Mouse (Mus musculus): ENCODE measurements at regions not wholly inside any gene's neighbourhood (a gene's known extent, or its start where the extent isn't known, plus 50 kb on each side); places are given as distances from the start of the nearest gene placed in this dataset.
A peak's percentile ranks its signal among the peaks of the same experiment; 100 is the strongest.
"Not testable (repeated sequence)": the region's sequence is repeated elsewhere in the genome, so short reads cannot be mapped to it uniquely, and the experiment has no call there.

GRCm38 (mm10) chr8:126772194-126772593 is 173.4 kb downstream of the Tomm20 start:
- no peak overlapping the region for H3K4me3 ChIP-seq
- no peaks in the 10 kb centered on the region for H3K9me3 ChIP-seq
- no peaks in the 10 kb centered on the region for H3K4me1 ChIP-seq
- H3K36me3 ChIP-seq (replicated peaks) = no peaks in the 10 kb centered on the region
- H3K4me2 ChIP-seq = no peak overlapping the region
- no peak overlapping the region for H3K27ac ChIP-seq
- WGBS = 84% methylated on average over 7 of the region's 7 CpGs
- no peaks in the 10 kb centered on the region for H3K27me3 ChIP-seq (replicated peaks)
- ATAC-seq (replicated peaks) = no peak
- no peak overlapping the region for H3K9ac ChIP-seq

GRCm38 (mm10) chr8:126770374-126770773 is 175.3 kb downstream of the Tomm20 start:
- WGBS = 72% methylated on average over 2 of the region's 2 CpGs
- not testable (repeated sequence) for H3K36me3 ChIP-seq (replicated peaks); H3K4me3 ChIP-seq; H3K9ac ChIP-seq; H3K4me2 ChIP-seq; ATAC-seq (replicated peaks); H3K27me3 ChIP-seq (replicated peaks); H3K4me1 ChIP-seq; H3K27ac ChIP-seq; H3K9me3 ChIP-seq

- 90% methylated on average over 5 of the region's 5 CpGs for WGBS
- Histone ChIP-seq H3K9me3 (no peaks in the 10 kb centered on the region), H3K4me3 (no peak overlapping the region), H3K27me3 (replicated peaks) (no peaks in the 10 kb centered on the region), H3K4me1 (no peaks in the 10 kb centered on the region), H3K4me2 (no peak overlapping the region), H3K9ac (no peak overlapping the region), H3K27ac (no peak overlapping the region), H3K36me3 (replicated peaks) (no peaks in the 10 kb centered on the region)
- ATAC-seq (replicated peaks) = no peak
Measured at GRCm38 (mm10) chr8:126768142-126768541, 174.4 kb upstream of the Irf2bp2 start.

- H3K27ac ChIP-seq = no peak overlapping the region
- H3K4me3 ChIP-seq = no peak overlapping the region
- no peak for ATAC-seq (replicated peaks)
- no peak overlapping the region for H3K9ac ChIP-seq
- 95% methylated on average over 3 of the region's 3 CpGs for WGBS
- H3K4me2 ChIP-seq = no peak overlapping the region
- H3K36me3 ChIP-seq (replicated peaks) = no peaks in the 10 kb centered on the region
- H3K27me3 ChIP-seq (replicated peaks) = no peaks in the 10 kb centered on the region
- no peaks in the 10 kb centered on the region for H3K9me3 ChIP-seq
- no peaks in the 10 kb centered on the region for H3K4me1 ChIP-seq
Measured at GRCm38 (mm10) chr8:126767341-126767740, 173.6 kb upstream of the Irf2bp2 start.

- Histone ChIP-seq H3K27me3 (replicated peaks) (no peaks in the 10 kb centered on the region), H3K36me3 (replicated peaks) (no peaks in the 10 kb centered on the region), H3K4me2 (no peak overlapping the region), H3K9me3 (no peaks in the 10 kb centered on the region), H3K27ac (no peak overlapping the region), H3K4me1 (no peaks in the 10 kb centered on the region), H3K4me3 (no peak overlapping the region), H3K9ac (no peak overlapping the region)
- ATAC-seq (replicated peaks) = no peak
- WGBS = 91% methylated on average over 6 of the region's 6 CpGs
Measured at GRCm38 (mm10) chr8:126765693-126766238, 172.0 kb upstream of the Irf2bp2 start.

- WGBS = 88% methylated on average over 7 of the region's 7 CpGs
- Histone ChIP-seq H3K9ac (no peak overlapping the region), H3K27ac (no peak overlapping the region), H3K27me3 (replicated peaks) (no peaks in the 10 kb centered on the region), H3K9me3 (no peaks in the 10 kb centered on the region), H3K4me1 (no peaks in the 10 kb centered on the region), H3K4me2 (no peak overlapping the region), H3K4me3 (no peak overlapping the region), H3K36me3 (replicated peaks) (no peaks in the 10 kb centered on the region)
- no peak for ATAC-seq (replicated peaks)
Measured at GRCm38 (mm10) chr8:126763600-126763999, 169.8 kb upstream of the Irf2bp2 start.

- Histone ChIP-seq H3K9me3 (no peaks in the 10 kb centered on the region), H3K4me1 (0 out of 2 replicates have a peak, but pooled peaks cover under 1% of the 10 kb centered on the region), H3K4me2 (no peak overlapping the region), H3K27ac (no peak overlapping the region), H3K27me3 (replicated peaks) (no peaks in the 10 kb centered on the region), H3K9ac (no peak overlapping the region), H3K4me3 (no peak overlapping the region), H3K36me3 (replicated peaks) (no peaks in the 10 kb centered on the region)
- no peak for ATAC-seq (replicated peaks)
- 74% methylated on average over 7 of the region's 7 CpGs for WGBS
Measured at GRCm38 (mm10) chr8:126759711-126760110, 165.9 kb upstream of the Irf2bp2 start.

- Histone ChIP-seq H3K4me1 (peaks cover 4% of the 10 kb centered on the region; the same call in 1 of the 2 replicates), H3K36me3 (replicated peaks) (no peaks in the 10 kb centered on the region), H3K9me3 (no peaks in the 10 kb centered on the region), H3K4me3 (no peak overlapping the region), H3K27me3 (replicated peaks) (no peaks in the 10 kb centered on the region), H3K27ac (no peak overlapping the region), H3K9ac (no peak overlapping the region), H3K4me2 (no peak overlapping the region)
- 92% methylated on average over 4 of the region's 4 CpGs for WGBS
- ATAC-seq (replicated peaks) = no peak
Measured at GRCm38 (mm10) chr8:126758951-126759350, 165.2 kb upstream of the Irf2bp2 start.

GRCm38 (mm10) chr8:126757951-126758757 is 164.4 kb upstream of the Irf2bp2 start:
- no peaks in the 10 kb centered on the region for H3K9me3 ChIP-seq
- no peak overlapping the region for H3K9ac ChIP-seq
- H3K36me3 ChIP-seq (replicated peaks) = no peaks in the 10 kb centered on the region
- H3K4me1 ChIP-seq = peaks cover 10% of the 10 kb centered on the region; the same call in 1 of the 2 replicates
- no peaks in the 10 kb centered on the region for H3K27me3 ChIP-seq (replicated peaks)
- no peak overlapping the region for H3K4me2 ChIP-seq
- no peak overlapping the region for H3K4me3 ChIP-seq
- WGBS = 84% methylated on average over 12 of the region's 12 CpGs
- no peak for ATAC-seq (replicated peaks)
- H3K27ac ChIP-seq = no peak overlapping the region

GRCm38 (mm10) chr8:126756300-126757097 is 162.7 kb upstream of the Irf2bp2 start:
- WGBS = 82% methylated on average over 8 of the region's 8 CpGs
- no peak for ATAC-seq (replicated peaks)
- H3K9me3 ChIP-seq = no peaks in the 10 kb centered on the region
- H3K4me2 ChIP-seq = no peak overlapping the region
- no peaks in the 10 kb centered on the region for H3K36me3 ChIP-seq (replicated peaks)
- H3K4me1 ChIP-seq = peaks cover 10% of the 10 kb centered on the region; the same call in 1 of the 2 replicates
- H3K9ac ChIP-seq = no peak overlapping the region
- no peak overlapping the region for H3K27ac ChIP-seq
- H3K4me3 ChIP-seq = no peak overlapping the region
- H3K27me3 ChIP-seq (replicated peaks) = no peaks in the 10 kb centered on the region

- no peak for ATAC-seq (replicated peaks)
- H3K9me3 ChIP-seq = no peaks in the 10 kb centered on the region
- H3K4me2 ChIP-seq = no peak overlapping the region
- H3K4me1 ChIP-seq = peaks cover 10% of the 10 kb centered on the region; the same call in 1 of the 2 replicates
- no peak overlapping the region for H3K9ac ChIP-seq
- no peak overlapping the region for H3K27ac ChIP-seq
- no peak overlapping the region for H3K4me3 ChIP-seq
- no peaks in the 10 kb centered on the region for H3K27me3 ChIP-seq (replicated peaks)
- no peaks in the 10 kb centered on the region for H3K36me3 ChIP-seq (replicated peaks)
- 94% methylated on average over 5 of the region's 5 CpGs for WGBS
Measured at GRCm38 (mm10) chr8:126755669-126756068, 161.9 kb upstream of the Irf2bp2 start.

- Histone ChIP-seq H3K4me1 (peaks cover 10% of the 10 kb centered on the region; the same call in 1 of the 2 replicates), H3K4me2 (no peak overlapping the region), H3K27ac (0 out of 2 replicates have a peak overlapping the region, but pooled peaks have one; percentile 39), H3K36me3 (replicated peaks) (no peaks in the 10 kb centered on the region), H3K27me3 (replicated peaks) (no peaks in the 10 kb centered on the region), H3K4me3 (no peak overlapping the region), H3K9me3 (no peaks in the 10 kb centered on the region), H3K9ac (no peak overlapping the region)
- WGBS = 80% methylated on average over 8 of the region's 8 CpGs
- no peak for ATAC-seq (replicated peaks)
Measured at GRCm38 (mm10) chr8:126754361-126754809, 160.6 kb upstream of the Irf2bp2 start.
